Mouse (Mus musculus): Measurements from ENCODE around the gene 4930558C23Rik. TPM values are rescaled to one million over a fixed set of nuclear protein-coding genes. Genes with fewer than 3 reads are reported as not detected.
"Not testable (repeated sequence)": the region's sequence is repeated elsewhere in the genome, so short reads cannot be mapped to it uniquely, and the experiment has no call there.

The 4930558C23Rik gene
- total RNA-seq, 2 experiments from 2014 or later: not detected

DNA sequence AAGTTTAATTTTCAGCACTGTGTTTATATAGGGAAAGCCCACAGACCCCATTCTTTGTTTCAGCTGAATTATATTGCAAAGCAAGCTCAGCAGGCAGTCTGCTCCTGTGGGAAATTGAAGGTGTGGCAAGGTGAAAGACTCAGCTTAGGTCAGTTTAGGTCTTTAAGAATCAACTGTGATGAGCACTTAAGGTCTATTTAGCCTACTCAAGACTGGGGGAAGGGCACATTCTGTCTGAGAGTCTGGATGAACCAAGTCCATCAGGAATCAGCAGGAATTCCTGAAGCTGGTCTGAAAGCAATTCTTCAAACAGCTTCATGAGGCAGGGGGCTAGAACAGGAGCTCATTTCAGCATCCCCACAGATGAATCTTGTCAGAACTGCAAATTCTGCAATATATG is 32.5 kb downstream of the 4930558C23Rik start:
- DNase-seq: no peak

DNA sequence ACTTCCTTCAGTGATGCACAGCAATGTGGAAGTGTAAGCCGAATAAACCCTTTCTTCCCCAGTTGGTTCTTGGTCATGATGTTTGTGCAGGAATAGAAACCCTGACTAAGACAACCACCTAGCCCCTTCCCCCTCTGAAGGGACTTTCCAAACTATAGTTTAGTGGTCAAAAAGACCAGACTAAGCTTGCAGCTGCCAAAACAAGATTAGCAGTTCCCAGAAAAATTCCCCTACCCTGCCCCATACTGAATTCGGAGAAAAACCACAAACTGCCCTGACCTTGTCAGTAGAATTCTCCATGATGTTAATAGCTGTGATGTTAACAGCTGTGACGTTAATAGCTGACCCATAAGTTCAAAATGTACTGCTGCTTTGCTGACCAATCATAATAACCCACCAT is 42.4 kb downstream of the 4930558C23Rik start:
- not testable (repeated sequence) for DNase-seq

DNA sequence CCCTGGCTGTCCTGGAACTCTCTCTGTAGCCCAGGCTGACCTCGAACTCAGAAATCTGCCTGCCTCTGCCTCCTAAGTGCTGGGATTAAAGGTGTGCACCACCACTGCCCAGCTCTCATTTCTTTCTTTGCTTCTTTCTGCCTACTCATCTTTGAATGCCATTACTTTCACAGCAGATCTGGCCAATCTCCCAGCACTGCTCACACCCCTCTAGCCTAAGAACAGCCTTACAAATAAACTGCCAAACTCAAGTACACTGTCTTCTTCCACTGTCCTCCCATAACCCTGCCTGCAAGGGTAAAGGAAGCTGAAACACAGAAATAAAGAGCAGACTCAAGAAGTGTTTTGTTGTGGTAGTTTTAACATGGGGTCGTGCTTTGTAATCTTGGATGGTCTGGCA is 44.9 kb downstream of the 4930558C23Rik start:
- no peak for DNase-seq

GRCm38 (mm10) chr3:95356701-95357449 is 45.8 kb downstream of the 4930558C23Rik start, which contains the start of gene Setdb1:
TSS of gene Setdb1 (minus strand) at chr3:95357202.
- peak; percentile 94 for DNase-seq

DNA sequence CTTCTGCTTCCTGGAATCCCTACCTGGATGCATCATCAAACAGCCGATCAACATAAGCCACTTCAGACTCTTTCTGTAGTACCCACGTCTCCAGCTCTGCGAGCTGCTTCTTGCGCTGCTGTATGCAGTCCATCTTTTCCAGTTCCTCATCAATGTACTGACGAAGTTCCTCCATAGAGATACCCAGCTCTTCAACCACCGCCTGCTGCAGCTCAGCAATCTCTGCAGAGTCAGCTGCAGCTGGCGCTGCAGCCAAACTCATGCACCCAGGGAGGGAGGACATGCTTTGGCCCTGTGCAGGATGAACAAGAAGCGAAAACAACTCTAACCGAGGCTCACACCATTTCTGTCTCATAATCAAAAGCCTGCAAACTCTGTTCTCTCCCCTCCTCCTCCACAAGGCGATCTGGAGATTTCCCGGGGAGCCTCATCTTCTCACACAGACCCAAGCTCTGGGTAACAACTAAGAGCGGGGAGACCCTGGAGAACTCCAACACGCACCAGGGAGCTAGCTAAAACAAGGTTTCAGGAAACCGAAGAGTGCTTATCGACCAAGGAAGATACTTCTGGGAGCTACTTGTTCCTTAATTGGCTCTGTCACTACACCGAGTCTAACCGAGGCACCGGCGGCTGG is 46.6 kb downstream of the 4930558C23Rik start:
- not testable (repeated sequence) for DNase-seq

- DNase-seq: no peak
These were observed 53.1 kb downstream of the 4930558C23Rik start for GRCm38 (mm10) chr3:95349491-95349890.

DNA sequence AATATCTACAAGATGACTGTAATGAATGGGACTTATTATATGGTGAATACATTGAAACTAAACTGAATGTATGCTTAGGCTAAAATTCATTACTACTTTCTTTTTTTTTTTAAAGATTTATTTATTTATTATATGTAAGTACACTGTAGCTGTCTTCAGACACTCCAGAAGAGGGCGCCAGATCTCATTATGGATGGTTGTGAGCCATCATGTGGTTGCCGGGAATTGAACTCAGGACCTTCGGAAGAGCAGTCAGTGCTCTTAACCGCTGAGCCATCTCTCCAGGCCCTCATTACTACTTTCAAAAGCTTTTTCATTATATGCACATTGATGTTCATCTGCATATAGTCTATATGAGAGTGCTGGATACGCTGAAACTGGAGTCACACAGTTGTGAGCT is 54.3 kb downstream of the 4930558C23Rik start:
- not testable (repeated sequence) for DNase-seq

GRCm38 (mm10) chr3:95346454-95346853 is 56.2 kb downstream of the 4930558C23Rik start:
- no peak for DNase-seq

DNA sequence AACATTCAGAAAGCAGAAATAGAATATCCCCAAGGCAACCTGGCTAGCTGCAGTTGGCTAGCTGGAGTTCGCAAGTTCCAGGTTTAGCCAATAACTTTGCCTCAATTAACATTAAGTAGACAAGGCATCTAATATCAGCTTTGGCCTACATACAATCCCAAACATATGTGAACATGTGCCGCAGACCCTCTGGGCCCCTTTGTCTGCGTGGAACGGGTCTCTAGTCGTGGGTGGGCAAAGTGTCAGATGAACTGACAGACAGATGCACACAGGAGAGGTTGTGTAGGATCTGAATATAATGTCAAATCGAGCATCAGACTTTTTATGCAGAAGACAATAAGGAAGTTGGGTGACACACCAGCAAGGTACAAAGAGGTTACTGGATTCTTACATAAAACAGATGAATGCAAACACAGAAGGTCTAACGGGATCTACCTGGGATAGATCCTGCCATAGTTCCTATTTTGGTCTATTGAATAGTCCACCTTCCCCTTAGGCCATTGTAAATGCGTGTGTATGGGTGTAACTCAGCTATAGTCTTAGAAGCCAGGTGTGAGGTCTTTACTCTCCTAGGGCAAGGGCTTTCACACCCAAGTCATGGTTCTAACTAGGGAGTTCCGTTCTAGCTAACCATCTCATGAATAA is 59.2 kb downstream of the 4930558C23Rik start:
- not testable (repeated sequence) for DNase-seq

DNA sequence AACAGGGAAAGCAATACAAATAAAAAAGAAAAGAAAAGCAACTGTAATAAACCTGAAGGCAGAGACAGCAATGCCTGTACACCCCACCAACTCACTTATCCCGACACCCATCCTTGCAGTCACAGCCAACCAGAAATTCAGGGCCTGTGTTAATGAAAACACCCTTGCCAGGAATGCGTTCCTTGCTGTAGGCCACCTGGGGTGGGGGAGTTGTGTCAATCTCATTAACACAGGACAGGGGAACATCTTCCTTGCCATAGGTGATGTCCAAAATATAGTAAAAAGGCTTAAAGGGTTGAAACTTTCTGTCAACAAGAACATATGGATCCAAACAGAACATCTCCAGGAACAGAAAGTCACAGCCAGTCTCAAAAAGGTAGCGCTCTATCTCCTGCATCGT is 64.4 kb downstream of the 4930558C23Rik start:
- DNase-seq: no peak

DNA sequence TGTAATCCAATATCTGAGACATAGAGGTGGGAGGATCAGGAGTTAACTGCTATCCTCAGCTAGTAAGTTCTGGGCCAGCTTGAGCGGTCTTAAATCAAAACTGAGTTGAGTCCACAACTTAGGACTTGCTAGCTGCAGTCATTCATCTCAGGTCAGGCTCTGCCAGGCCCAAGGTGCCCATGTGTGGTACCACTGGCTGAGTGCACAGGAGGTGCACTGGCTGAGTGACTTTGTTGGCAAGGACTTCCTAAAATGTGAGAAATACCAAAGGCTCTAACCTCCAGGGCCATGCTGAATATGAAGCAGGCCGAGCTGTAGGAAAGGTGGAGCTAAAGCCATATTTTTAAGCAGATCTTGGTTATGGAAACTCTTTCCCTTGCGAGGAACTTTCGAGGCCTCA is 65.3 kb downstream of the 4930558C23Rik start:
- DNase-seq: no peak

Other genes starting within 250 kb of the 4930558C23Rik start
- 100 to 1,000 TPM; 103 to 123 TPM for gene Sema6c, start 242.4 kb downstream of the 4930558C23Rik start, total RNA-seq (2021)
- 10 to 100 TPM in 1 of 2 experiments, 1 to 10 TPM in 1; 9.4 to 12.4 TPM for gene Gabpb2, start 184.9 kb downstream of the 4930558C23Rik start, total RNA-seq (2021)
- gene Cdc42se1, start 174.1 kb downstream of the 4930558C23Rik start, total RNA-seq (2021): 10 to 100 TPM; 26.2 to 35.0 TPM
- gene Mllt11, start 170.7 kb downstream of the 4930558C23Rik start, total RNA-seq (2021): 10 to 100 TPM; 39.8 to 44.8 TPM
- gene Gm128, start 161.2 kb downstream of the 4930558C23Rik start, total RNA-seq (2021): under 1 TPM in 1 of 2 experiments, not detected in 1; 0.20 TPM
- not detected for gene Bnipl, start 151.6 kb downstream of the 4930558C23Rik start, total RNA-seq (2021)
- 10 to 100 TPM; 19.8 to 21.7 TPM for gene Mindy1, start 121.5 kb downstream of the 4930558C23Rik start, total RNA-seq (2021)
- 10 to 100 TPM; 38.1 to 46.8 TPM for gene Prune1, start 120.8 kb downstream of the 4930558C23Rik start, total RNA-seq (2021)
- under 1 TPM; 0.27 to 0.63 TPM for gene Anxa9, start 95.7 kb downstream of the 4930558C23Rik start, total RNA-seq (2021)
- gene Cers2, start 88.0 kb downstream of the 4930558C23Rik start, total RNA-seq (2021): 10 to 100 TPM; 42.6 to 51.9 TPM
- 10 to 100 TPM; 12.6 to 17.2 TPM for gene Setdb1, start 45.6 kb downstream of the 4930558C23Rik start, total RNA-seq (2021)
- 10 to 100 TPM; 43.7 to 55.6 TPM for gene Arnt, start 31.5 kb upstream of the 4930558C23Rik start, total RNA-seq (2021)
- 100 to 1,000 TPM in 1 of 2 experiments, 10 to 100 TPM in 1; 31.4 to 178 TPM for gene Ctsk, start 96.4 kb upstream of the 4930558C23Rik start, total RNA-seq (2021)
- 1 to 10 TPM; 5.1 to 6.8 TPM for gene Ctss, start 123.9 kb upstream of the 4930558C23Rik start, total RNA-seq (2021)
- gene Hormad1, start 156.8 kb upstream of the 4930558C23Rik start, total RNA-seq (2021): not detected
- 10 to 100 TPM; 14.4 to 15.5 TPM for gene Golph3l, start 186.1 kb upstream of the 4930558C23Rik start, total RNA-seq (2021)
- 10 to 100 TPM; 80.1 to 80.2 TPM for gene Ensa, start 222.2 kb upstream of the 4930558C23Rik start, total RNA-seq (2021)

Data from gastrocnemius, postnatal 10 days (tissue).